Comparison of ENCODE assay signal across 7 mouse cellular contexts in genomic region chr19:5923990-5924712, GRCm38 (mm10). TPM values are rescaled to one million over a fixed set of nuclear protein-coding genes. Genes with fewer than 3 reads are reported as not detected.
A peak's percentile ranks its signal among the peaks of the same experiment; 100 is the strongest.
DNase-seq lines count a peak whose midpoint lies in the region; ATAC-seq and TF ChIP-seq lines count a peak whose summit lies in the region.

No protein-coding gene starts in this region.

- H3K4me3 ChIP-seq in embryonic facial prominence, embryonic 10.5 days = peak overlapping the region; percentile 60
- H3K4me3 ChIP-seq in intestine, postnatal 0 days (ENCODE audit: low read depth, low read length) = peak overlapping the region; percentile 67
- H3K4me3 ChIP-seq in limb, embryonic 10.5 days = peak overlapping the region; percentile 60
- peak overlapping the region; percentile 57 for H3K4me3 ChIP-seq in midbrain, embryonic 12.5 days
- H3K4me3 ChIP-seq in small intestine, adult 2 months (ENCODE audit: low read depth, low read length) = peak overlapping the region; percentile 70

- ATAC-seq in granulocyte monocyte progenitor cell, adult 5-6 weeks (replicated peaks; ENCODE audit: poor library complexity, severe bottlenecking) = peak; percentile 84
- peak; percentile 57 for ATAC-seq in intestine, postnatal 0 days
- peak; percentile 72 for ATAC-seq in midbrain, embryonic 12.5 days (ENCODE audit: low FRiP score, low read depth)

- peak; percentile 89 for TF ChIP-seq CTCF in intestine, postnatal 0 days (IDR thresholded peaks at IDR 0.05; ENCODE audit: low read depth)
- peak; percentile 78; the same call in 1 of the 2 replicates for TF ChIP-seq CTCF in small intestine, adult 2 months (IDR thresholded peaks at IDR 0.05; ENCODE audit: extremely low read depth, insufficient read length, insufficient replicate concordance, low read depth, low read length)

- H3K4me1 ChIP-seq in embryonic facial prominence, embryonic 10.5 days = peaks cover 52% of the 10 kb centered on the region
- no peaks in the 10 kb centered on the region; the same call in 1 of the 2 replicates for H3K4me1 ChIP-seq in intestine, postnatal 0 days (replicated peaks; ENCODE audit: control insufficient read depth, insufficient read depth, low read length)
- H3K4me1 ChIP-seq in limb, embryonic 10.5 days = peaks cover 53% of the 10 kb centered on the region
- H3K4me1 ChIP-seq in midbrain, embryonic 12.5 days = peaks cover 19% of the 10 kb centered on the region
- H3K4me1 ChIP-seq in small intestine, adult 2 months (ENCODE audit: control insufficient read depth, insufficient read depth, insufficient read length, low read length) = peaks cover 6% of the 10 kb centered on the region; the same call in 1 of the 2 replicates

- peak overlapping the region; percentile 1 for H3K27ac ChIP-seq in embryonic facial prominence, embryonic 10.5 days (replicated peaks)
- peak overlapping the region; percentile 82 for H3K27ac ChIP-seq in intestine, postnatal 0 days (ENCODE audit: low read depth, low read length)
- H3K27ac ChIP-seq in limb, embryonic 10.5 days = peak overlapping the region; percentile 68
- peak overlapping the region; percentile 39 for H3K27ac ChIP-seq in midbrain, embryonic 12.5 days (replicated peaks)
- peak overlapping the region; percentile 83 for H3K27ac ChIP-seq in small intestine, adult 2 months (ENCODE audit: insufficient read depth, low read depth, low read length)

- DNase-seq in adrenal gland, postnatal 14 days = peak; percentile 93
- peak; percentile 93 for DNase-seq in embryonic facial prominence, embryonic 10.5 days (ENCODE audit: low spot score)
- peak; percentile 94 for DNase-seq in limb, embryonic 10.5 days (ENCODE audit: low spot score)

- no peaks in the 10 kb centered on the region for H3K9me3 ChIP-seq in embryonic facial prominence, embryonic 10.5 days
- no peaks in the 10 kb centered on the region for H3K9me3 ChIP-seq in intestine, postnatal 0 days (ENCODE audit: control insufficient read depth)
- H3K9me3 ChIP-seq in limb, embryonic 10.5 days (replicated peaks) = no peaks in the 10 kb centered on the region
- H3K9me3 ChIP-seq in midbrain, embryonic 12.5 days = no peaks in the 10 kb centered on the region

- TF ChIP-seq POLR2A in small intestine, adult 2 months (IDR thresholded peaks at IDR 0.05; ENCODE audit: low read depth, low read length) = no peak; the same call in 1 of the 2 replicates

- peak overlapping the region; percentile 92 for H3K4me2 ChIP-seq in intestine, postnatal 0 days (replicated peaks; ENCODE audit: low read depth)
- peak overlapping the region; percentile 95 for H3K4me2 ChIP-seq in midbrain, embryonic 12.5 days (replicated peaks)

- no peaks in the 10 kb centered on the region for H3K36me3 ChIP-seq in embryonic facial prominence, embryonic 10.5 days (replicated peaks)
- H3K36me3 ChIP-seq in intestine, postnatal 0 days (ENCODE audit: control insufficient read depth, insufficient read depth) = peaks cover 11% of the 10 kb centered on the region; the same call in 1 of the 2 replicates
- no peaks in the 10 kb centered on the region for H3K36me3 ChIP-seq in limb, embryonic 10.5 days
- no peaks in the 10 kb centered on the region for H3K36me3 ChIP-seq in midbrain, embryonic 12.5 days
- no peaks in the 10 kb centered on the region for H3K36me3 ChIP-seq in small intestine, adult 2 months (ENCODE audit: control insufficient read depth, insufficient read depth, low read length)

- H3K9ac ChIP-seq in intestine, postnatal 0 days (ENCODE audit: low read depth, low read length) = peak overlapping the region; percentile 55
- H3K9ac ChIP-seq in midbrain, embryonic 12.5 days (replicated peaks) = peak overlapping the region; percentile 58

- H3K27me3 ChIP-seq in embryonic facial prominence, embryonic 10.5 days (replicated peaks; ENCODE audit: low read depth, poor library complexity, severe bottlenecking) = peaks cover 24% of the 10 kb centered on the region
- H3K27me3 ChIP-seq in intestine, postnatal 0 days (replicated peaks; ENCODE audit: control insufficient read depth, insufficient read depth, low read length) = no peaks in the 10 kb centered on the region
- H3K27me3 ChIP-seq in limb, embryonic 10.5 days (ENCODE audit: low read depth, poor library complexity, severe bottlenecking) = peaks cover 20% of the 10 kb centered on the region
- peaks cover 17% of the 10 kb centered on the region for H3K27me3 ChIP-seq in midbrain, embryonic 12.5 days
- H3K27me3 ChIP-seq in small intestine, adult 2 months (ENCODE audit: control insufficient read depth, insufficient read depth, low read length) = no peaks in the 10 kb centered on the region

- under 1% methylated on average over 38 of the region's 38 CpGs for WGBS in embryonic facial prominence, embryonic 10.5 days
- 0% methylated on average over 38 of the region's 38 CpGs for WGBS in intestine, postnatal 0 days
- under 1% methylated on average over 38 of the region's 38 CpGs for whole genome bisulfite sequencing in limb, embryonic 10.5 days
- WGBS in midbrain, embryonic 12.5 days = under 1% methylated on average over 38 of the region's 38 CpGs
- WGBS in small intestine, adult 2 months = 0% methylated on average over 38 of the region's 38 CpGs

RNA-seq across cellular contexts. Expression of gene Cdc42ep2, which starts 0.5 kb away (rescaled TPM):
- 9.6 and 9.7 TPM in 2 replicates for total RNA-seq in adrenal gland, postnatal 14 days (2021)
- polyA plus RNA-seq in embryonic facial prominence, embryonic 10.5 days (2016; fragmentation: Nextera tagmentation; extraction: Ambion mirVana) = 1.5 and 2.2 TPM in 2 replicates
- total RNA-seq in granulocyte monocyte progenitor cell, adult 5-6 weeks (2014; fragmentation: Nextera tagmentation) = 0.23 TPM in 1 of 2 replicates, not detected in the other
- total RNA-seq in granulocyte monocyte progenitor cell, adult 5-6 weeks (2017) = not detected in 2 replicates
- 6.5 and 6.6 TPM in 2 replicates for polyA plus RNA-seq in intestine, postnatal 0 days (2015; fragmentation: Nextera tagmentation; extraction: Ambion mirVana)
- 1.3 and 1.7 TPM in 2 replicates for polyA plus RNA-seq in limb, embryonic 10.5 days (2016; fragmentation: Nextera tagmentation; extraction: Ambion mirVana)
- 3.6 and 3.8 TPM in 2 replicates for polyA plus RNA-seq in midbrain, embryonic 12.5 days (2016; fragmentation: Nextera tagmentation; extraction: Ambion mirVana)
- 10.3 and 30.6 TPM in 2 replicates for polyA plus RNA-seq in small intestine, adult 2 months (2012; rRNA removed)

RNA-seq across cellular contexts. Expression of gene Dpf2, which starts 11.3 kb away (rescaled TPM):
- 118 and 119 TPM in 2 replicates for total RNA-seq in adrenal gland, postnatal 14 days (2021)
- polyA plus RNA-seq in embryonic facial prominence, embryonic 10.5 days (2016; fragmentation: Nextera tagmentation; extraction: Ambion mirVana) = 231 and 251 TPM in 2 replicates
- 97.3 and 126 TPM in 2 replicates for total RNA-seq in granulocyte monocyte progenitor cell, adult 5-6 weeks (2014; fragmentation: Nextera tagmentation)
- 62.7 and 108 TPM in 2 replicates for total RNA-seq in granulocyte monocyte progenitor cell, adult 5-6 weeks (2017)
- polyA plus RNA-seq in intestine, postnatal 0 days (2015; fragmentation: Nextera tagmentation; extraction: Ambion mirVana) = 49.9 and 51.9 TPM in 2 replicates
- 223 and 240 TPM in 2 replicates for polyA plus RNA-seq in limb, embryonic 10.5 days (2016; fragmentation: Nextera tagmentation; extraction: Ambion mirVana)
- 171 and 185 TPM in 2 replicates for polyA plus RNA-seq in midbrain, embryonic 12.5 days (2016; fragmentation: Nextera tagmentation; extraction: Ambion mirVana)
- 34.1 and 64.3 TPM in 2 replicates for polyA plus RNA-seq in small intestine, adult 2 months (2012; rRNA removed)

RNA-seq across cellular contexts. Expression of gene Tigd3, which starts 30.2 kb away (rescaled TPM):
- 1.4 and 1.7 TPM in 2 replicates for total RNA-seq in adrenal gland, postnatal 14 days (2021)
- 6.8 and 7.4 TPM in 2 replicates for polyA plus RNA-seq in embryonic facial prominence, embryonic 10.5 days (2016; fragmentation: Nextera tagmentation; extraction: Ambion mirVana)
- total RNA-seq in granulocyte monocyte progenitor cell, adult 5-6 weeks (2014; fragmentation: Nextera tagmentation) = 1.1 and 2.5 TPM in 2 replicates
- total RNA-seq in granulocyte monocyte progenitor cell, adult 5-6 weeks (2017) = 2.3 and 4.4 TPM in 2 replicates
- 1.0 and 1.2 TPM in 2 replicates for polyA plus RNA-seq in intestine, postnatal 0 days (2015; fragmentation: Nextera tagmentation; extraction: Ambion mirVana)
- polyA plus RNA-seq in limb, embryonic 10.5 days (2016; fragmentation: Nextera tagmentation; extraction: Ambion mirVana) = 5.2 and 5.9 TPM in 2 replicates
- 11.1 and 11.4 TPM in 2 replicates for polyA plus RNA-seq in midbrain, embryonic 12.5 days (2016; fragmentation: Nextera tagmentation; extraction: Ambion mirVana)
- polyA plus RNA-seq in small intestine, adult 2 months (2012; rRNA removed) = 0.90 and 2.0 TPM in 2 replicates

RNA-seq across cellular contexts. Expression of gene Pola2, which starts 39.9 kb away (rescaled TPM):
- total RNA-seq in adrenal gland, postnatal 14 days (2021) = 24.6 and 28.4 TPM in 2 replicates
- polyA plus RNA-seq in embryonic facial prominence, embryonic 10.5 days (2016; fragmentation: Nextera tagmentation; extraction: Ambion mirVana) = 119 and 120 TPM in 2 replicates
- total RNA-seq in granulocyte monocyte progenitor cell, adult 5-6 weeks (2014; fragmentation: Nextera tagmentation) = 122 and 129 TPM in 2 replicates
- total RNA-seq in granulocyte monocyte progenitor cell, adult 5-6 weeks (2017) = 56.9 and 64.9 TPM in 2 replicates
- polyA plus RNA-seq in intestine, postnatal 0 days (2015; fragmentation: Nextera tagmentation; extraction: Ambion mirVana) = 23.5 and 23.9 TPM in 2 replicates
- polyA plus RNA-seq in limb, embryonic 10.5 days (2016; fragmentation: Nextera tagmentation; extraction: Ambion mirVana) = 125 and 130 TPM in 2 replicates
- 57.4 and 59.6 TPM in 2 replicates for polyA plus RNA-seq in midbrain, embryonic 12.5 days (2016; fragmentation: Nextera tagmentation; extraction: Ambion mirVana)
- polyA plus RNA-seq in small intestine, adult 2 months (2012; rRNA removed) = 14.2 and 40.8 TPM in 2 replicates

RNA-seq across cellular contexts. Expression of gene Slc25a45, which starts 46.5 kb away (rescaled TPM):
- total RNA-seq in adrenal gland, postnatal 14 days (2021) = 14.7 and 16.5 TPM in 2 replicates
- 2.5 and 2.9 TPM in 2 replicates for polyA plus RNA-seq in embryonic facial prominence, embryonic 10.5 days (2016; fragmentation: Nextera tagmentation; extraction: Ambion mirVana)
- 38.2 and 44.5 TPM in 2 replicates for total RNA-seq in granulocyte monocyte progenitor cell, adult 5-6 weeks (2014; fragmentation: Nextera tagmentation)
- total RNA-seq in granulocyte monocyte progenitor cell, adult 5-6 weeks (2017) = 35.5 and 35.6 TPM in 2 replicates
- polyA plus RNA-seq in intestine, postnatal 0 days (2015; fragmentation: Nextera tagmentation; extraction: Ambion mirVana) = 3.8 and 4.0 TPM in 2 replicates
- polyA plus RNA-seq in limb, embryonic 10.5 days (2016; fragmentation: Nextera tagmentation; extraction: Ambion mirVana) = 1.8 TPM in 2 replicates
- 1.9 and 3.4 TPM in 2 replicates for polyA plus RNA-seq in midbrain, embryonic 12.5 days (2016; fragmentation: Nextera tagmentation; extraction: Ambion mirVana)
- 207 and 241 TPM in 2 replicates for polyA plus RNA-seq in small intestine, adult 2 months (2012; rRNA removed)

Comparison
In these comparisons a context has a peak if more than half of its experiments do, and no peak if none do; other contexts are left out.
1. Peak in every context shown above with its lines: DNase-seq, ATAC-seq, H3K4me3 ChIP-seq and H3K27ac ChIP-seq.
2. H3K27ac ChIP-seq: peak in every context shown above with its lines; median percentile 83 in small intestine, adult 2 months; 82 in intestine, postnatal 0 days; 68 in limb, embryonic 10.5 days; 39 in midbrain, embryonic 12.5 days; 1 in embryonic facial prominence, embryonic 10.5 days.